Mouse (Mus musculus): ENCODE measurements around the gene Zfp346. TPM values are rescaled to one million over a fixed set of nuclear protein-coding genes. Genes with fewer than 3 reads are reported as not detected.

Gene Zfp346
- polyA plus RNA-seq, 1 experiment: 14.6 TPM

- Histone ChIP-seq H3K4me3 (ENCODE audit: insufficient read depth, low read length) (peak overlapping the region; percentile 64), H3K27ac (ENCODE audit: insufficient read depth, low read depth, low read length) (peak overlapping the region; percentile 84), H3K4me1 (ENCODE audit: control insufficient read depth, insufficient read depth, low read length) (peaks cover 5% of the 10 kb centered on the region)
- peak; percentile 20 for TF ChIP-seq CTCF (IDR thresholded peaks at IDR 0.05; ENCODE audit: low read depth, low read length)
- TF ChIP-seq POLR2A (IDR thresholded peaks at IDR 0.05; ENCODE audit: borderline replicate concordance, low read depth, low read length): no peak
Observed at GRCm38 (mm10) chr13:55182173-55182894, 77.2 kb downstream of the Zfp346 start.

DNA sequence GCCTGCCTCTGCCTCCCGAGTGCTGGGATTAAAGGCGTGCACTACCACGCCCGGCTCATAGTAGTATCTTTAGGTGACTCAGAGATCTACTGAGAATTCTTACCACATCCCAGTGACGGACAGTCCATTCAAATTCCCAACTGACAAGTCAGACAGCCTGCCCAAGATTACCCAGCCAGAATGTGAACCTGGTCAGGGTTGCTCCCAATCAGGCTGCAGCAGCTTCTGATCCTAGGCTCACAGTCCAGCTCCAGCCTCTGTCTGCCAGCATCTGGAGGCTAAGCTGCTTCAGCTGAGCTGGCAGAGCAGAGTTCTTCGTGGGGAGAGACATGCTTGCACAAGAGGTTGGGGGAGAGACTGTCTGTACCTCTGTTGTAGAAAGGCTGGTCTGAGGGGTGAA lies 78.3 kb downstream of the Zfp346 start:
- no peak overlapping the region for H3K4me3 ChIP-seq (ENCODE audit: insufficient read depth, low read length)
- TF ChIP-seq POLR2A (IDR thresholded peaks at IDR 0.05; ENCODE audit: borderline replicate concordance, low read depth, low read length) (no peak), CTCF (IDR thresholded peaks at IDR 0.05; ENCODE audit: low read depth, low read length) (no peak)
- H3K27ac ChIP-seq (ENCODE audit: insufficient read depth, low read depth, low read length): peak overlapping the region; percentile 45; the same call in 1 of the 2 replicates

More for the DNA sequence above, 78.3 kb downstream of the Zfp346 start:
- peaks cover 5% of the 10 kb centered on the region for H3K4me1 ChIP-seq (ENCODE audit: control insufficient read depth, insufficient read depth, low read length)

Other genes with a start within 250 kb of the Zfp346 start
- gene Unc5a, start 155.9 kb upstream of the Zfp346 start, polyA plus RNA-seq (2012; ENCODE audit: insufficient read depth, insufficient read length, missing spikeins): 0.60 TPM in 1 of 2 replicates, not detected in the other
- 70.8 and 78.5 TPM in 2 replicates for gene Hk3, start 83.9 kb upstream of the Zfp346 start, polyA plus RNA-seq (2012; ENCODE audit: insufficient read depth, insufficient read length, missing spikeins)
- 41.7 and 46.8 TPM in 2 replicates for gene Uimc1, start 5.0 kb upstream of the Zfp346 start, polyA plus RNA-seq (2012; ENCODE audit: insufficient read depth, insufficient read length, missing spikeins)
- gene Gm17617, start 28.2 kb downstream of the Zfp346 start, polyA plus RNA-seq (2012; ENCODE audit: insufficient read depth, insufficient read length, missing spikeins): not detected in 2 replicates
- not detected in 2 replicates for gene Fgfr4, start 47.3 kb downstream of the Zfp346 start, polyA plus RNA-seq (2012; ENCODE audit: insufficient read depth, insufficient read length, missing spikeins)
- 51.0 and 51.4 TPM in 2 replicates for gene Nsd1, start 104.5 kb downstream of the Zfp346 start, polyA plus RNA-seq (2012; ENCODE audit: insufficient read depth, insufficient read length, missing spikeins)
- gene Prelid1, start 215.2 kb downstream of the Zfp346 start, polyA plus RNA-seq (2012; ENCODE audit: insufficient read depth, insufficient read length, missing spikeins): 283 TPM in 2 replicates
- 75.6 and 91.3 TPM in 2 replicates for gene Rab24, start 216.6 kb downstream of the Zfp346 start, polyA plus RNA-seq (2012; ENCODE audit: insufficient read depth, insufficient read length, missing spikeins)
- gene Mxd3, start 224.5 kb downstream of the Zfp346 start, polyA plus RNA-seq (2012; ENCODE audit: insufficient read depth, insufficient read length, missing spikeins): 8.6 and 8.8 TPM in 2 replicates

All from bone marrow macrophage, adult 2 months (primary cell).